Mouse (Mus musculus): ENCODE measurements around the gene Nlrp6. TPM values are rescaled to one million over a fixed set of nuclear protein-coding genes. Genes with fewer than 3 reads are reported as not detected.

The Nlrp6 gene
- total RNA-seq, 2 experiments from 2014 or later: not detected

DNA sequence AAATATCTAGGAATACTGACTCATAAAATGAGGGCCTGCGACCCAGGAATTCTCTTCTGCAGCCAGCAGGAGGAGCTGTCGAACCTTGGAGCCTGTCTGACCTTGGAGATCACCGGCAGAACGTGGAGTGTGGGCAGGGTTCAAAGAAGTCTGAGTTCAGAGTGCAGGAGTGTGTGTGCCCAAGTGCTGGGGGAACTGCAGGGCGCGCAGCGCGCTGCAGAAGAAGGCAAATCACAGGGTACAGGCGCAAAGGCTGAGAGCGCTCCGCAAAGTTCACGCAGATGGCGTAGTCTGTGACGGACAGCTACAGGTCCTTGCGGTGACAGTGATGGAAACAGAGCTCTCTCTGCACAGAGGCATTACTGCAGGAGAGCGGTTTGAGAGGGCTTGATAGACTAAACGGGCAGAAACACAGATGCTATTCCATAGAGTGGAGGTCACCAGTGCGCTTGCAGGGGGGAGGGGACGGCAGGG is 12.0 kb upstream of the Nlrp6 start:
- DNase-seq (ENCODE audit: low spot score): peak; percentile 50
- intact Hi-C loops (cut with DNase I): loop anchor here (1.0 to 5.0 kb wide), 3 partner anchors 100 to 269 kb away; no protein-coding TSS in a partner anchor

DNA sequence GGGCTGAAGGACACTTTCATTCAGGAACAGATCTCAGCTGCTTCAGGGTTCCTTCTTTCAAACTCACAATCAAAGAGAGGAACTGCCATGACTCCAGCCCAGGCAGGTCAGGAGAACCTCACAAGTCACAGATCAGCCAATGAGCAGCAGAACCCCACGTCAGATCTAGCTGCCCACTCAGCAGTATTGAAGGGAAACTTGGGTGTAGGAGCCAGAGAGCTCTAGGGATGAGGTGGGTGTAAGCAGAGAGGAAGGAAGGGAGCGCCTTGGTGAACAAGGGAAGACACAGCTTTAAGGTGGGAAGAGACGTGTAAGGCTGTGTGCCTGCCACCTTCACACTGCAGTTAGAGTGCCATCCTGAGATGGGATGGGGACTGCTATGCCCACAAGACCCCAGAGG is 8.4 kb upstream of the Nlrp6 start:
- intact Hi-C loops (cut with DNase I): no loop called here
- no peak for DNase-seq (ENCODE audit: low spot score)

GRCm38 (mm10) chr7:140912846-140913482 is 7.7 kb upstream of the Nlrp6 start:
- DNase-seq (ENCODE audit: low spot score): no peak
- intact Hi-C loops (cut with DNase I): no loop called here

DNA sequence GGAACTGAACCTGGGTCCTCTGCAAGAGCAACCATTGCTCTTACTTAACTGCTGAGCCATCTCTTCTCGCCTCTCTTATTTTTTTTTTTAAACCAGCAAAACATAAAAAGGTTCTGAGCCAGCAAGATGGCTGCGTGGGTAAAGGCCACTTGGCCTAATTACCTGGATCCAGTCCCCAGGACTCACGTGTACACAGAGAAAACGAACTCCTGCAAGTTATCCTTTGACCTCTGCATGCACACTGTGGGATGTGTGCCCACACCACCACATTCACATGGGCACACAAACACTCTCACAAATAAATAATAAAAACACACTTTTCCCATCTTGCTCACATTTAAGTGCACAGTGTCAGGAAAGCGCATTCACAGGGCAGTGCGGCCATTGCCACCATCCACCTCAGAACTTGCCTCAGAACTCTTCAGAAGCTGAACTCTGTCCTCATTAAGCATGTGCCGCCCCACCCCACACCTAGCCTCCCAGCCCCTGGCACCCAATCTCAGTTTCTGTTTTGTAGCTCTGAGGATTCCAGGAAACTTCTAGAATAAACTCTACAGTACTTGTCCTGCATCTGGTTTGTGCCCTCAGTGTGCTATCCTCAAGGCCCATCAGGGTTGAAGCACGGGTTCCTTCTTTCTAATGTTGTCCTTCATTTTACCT is 6.5 kb upstream of the Nlrp6 start:
- DNase-seq (ENCODE audit: low spot score): no peak
- intact Hi-C loops (cut with DNase I): no loop called here

DNA sequence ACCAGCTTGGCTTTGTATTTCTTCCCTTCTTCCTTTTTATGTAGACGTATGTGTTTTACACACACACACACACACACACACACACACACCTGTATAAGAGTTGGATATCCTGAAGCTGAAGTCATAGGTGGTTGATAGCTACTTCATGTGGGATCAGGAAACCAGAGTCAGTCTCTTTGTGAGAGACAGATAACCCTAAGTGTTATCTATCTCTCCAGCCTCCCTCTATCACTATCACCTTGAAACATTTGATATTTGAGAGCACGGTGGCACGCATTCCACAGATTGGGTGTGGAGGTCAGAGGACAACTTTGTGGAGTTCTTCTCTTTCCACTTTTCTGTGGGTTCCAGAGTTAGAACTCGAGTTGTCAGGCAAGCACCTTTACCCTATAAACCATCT is 791 bp upstream of the Nlrp6 start:
- DNase-seq (ENCODE audit: low spot score): no peak
- intact Hi-C loops (cut with DNase I): no loop called here

- intact Hi-C loops (cut with DNase I): no loop called here
- DNase-seq (ENCODE audit: low spot score): no peak
Observed at GRCm38 (mm10) chr7:140921225-140921975, 698 bp downstream of the Nlrp6 start.

GRCm38 (mm10) chr7:140922398-140923069 is 1.8 kb downstream of the Nlrp6 start:
- intact Hi-C loops (cut with DNase I): no loop called here
- DNase-seq (ENCODE audit: low spot score): no peak

GRCm38 (mm10) chr7:140923070-140923775 is 2.5 kb downstream of the Nlrp6 start:
- intact Hi-C loops (cut with DNase I): no loop called here
- DNase-seq (ENCODE audit: low spot score): no peak

DNA sequence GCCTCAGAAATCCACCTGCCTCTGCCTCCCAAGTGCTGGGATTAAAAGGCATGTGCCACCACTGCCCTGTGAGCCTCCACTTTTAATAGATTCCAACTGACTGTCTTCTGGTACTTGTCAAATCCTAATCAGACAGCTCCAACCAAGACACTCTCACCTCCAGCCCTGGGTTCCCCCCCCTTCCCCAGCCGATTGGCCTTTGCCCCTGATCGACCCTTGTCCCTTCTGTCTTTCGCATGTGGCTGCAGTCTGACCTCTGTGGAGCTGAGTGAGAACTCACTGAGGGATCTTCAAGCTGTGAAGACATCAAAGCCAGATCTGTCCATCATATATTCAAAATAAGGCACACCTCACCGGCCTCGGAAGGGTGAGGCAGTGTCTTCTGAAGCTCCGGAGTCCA is 6.5 kb downstream of the Nlrp6 start:
- DNase-seq (ENCODE audit: low spot score): no peak
- intact Hi-C loops (cut with DNase I): no loop called here

- DNase-seq (ENCODE audit: low spot score): no peak
- intact Hi-C loops (cut with DNase I): no loop called here
Observed at GRCm38 (mm10) chr7:140938436-140938835, 17.7 kb downstream of the Nlrp6 start.

GRCm38 (mm10) chr7:140938896-140939295 is 18.2 kb downstream of the Nlrp6 start:
- intact Hi-C loops (cut with DNase I): no loop called here
- no peak for DNase-seq (ENCODE audit: low spot score)

GRCm38 (mm10) chr7:140939669-140940171 is 19.0 kb downstream of the Nlrp6 start:
- intact Hi-C loops (cut with DNase I): no loop called here
- no peak for DNase-seq (ENCODE audit: low spot score)

DNA sequence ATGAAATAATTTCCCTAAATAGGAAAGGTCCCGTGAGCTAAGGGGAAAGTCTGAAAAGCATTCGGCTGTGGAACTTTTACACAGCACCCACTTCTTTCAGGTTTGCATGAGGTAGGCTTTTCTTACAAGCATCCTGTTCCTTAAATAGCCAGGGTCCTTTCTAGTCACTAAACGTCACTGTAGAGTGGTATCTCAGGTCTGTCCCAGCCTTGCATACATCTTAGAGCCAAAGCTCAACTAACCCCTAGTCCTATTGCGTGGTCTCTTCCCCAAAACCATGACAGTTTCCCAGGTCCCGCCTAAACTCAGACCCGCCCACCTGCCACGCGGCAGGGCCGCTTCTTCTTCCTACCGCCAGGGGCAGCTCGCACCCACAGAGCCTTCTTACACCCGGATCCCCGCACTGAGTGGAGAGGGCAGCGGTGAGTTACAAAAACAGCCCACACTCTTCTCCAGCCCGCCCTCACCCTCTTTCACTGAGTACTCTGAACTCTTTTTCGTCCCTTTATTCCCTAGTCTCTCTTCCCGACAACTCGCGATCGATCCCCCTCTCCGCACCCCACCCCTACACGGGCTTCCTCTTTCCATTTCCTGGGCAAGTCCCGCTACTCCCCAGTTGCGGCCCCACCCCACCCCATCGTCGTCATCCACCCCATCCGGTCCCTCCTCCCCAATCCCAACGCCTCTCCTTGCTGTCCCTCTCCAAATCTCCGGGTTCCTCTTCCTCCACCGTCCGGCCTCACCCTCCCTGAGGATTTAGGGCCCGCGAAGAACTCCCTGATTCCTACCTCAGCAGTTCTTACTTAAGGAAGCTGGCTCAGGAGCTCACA is 20.7 kb downstream of the Nlrp6 start, which contains the start of gene Pgghg:
TSS of gene Pgghg (plus strand) at position 170 of the 830 bp plus-strand sequence.
- intact Hi-C loops (cut with DNase I): no loop called here
- peak; percentile 88 for DNase-seq (ENCODE audit: low spot score)

- intact Hi-C loops (cut with DNase I): no loop called here
Observed at GRCm38 (mm10) chr7:140942341-140942740, 21.6 kb downstream of the Nlrp6 start.

DNA sequence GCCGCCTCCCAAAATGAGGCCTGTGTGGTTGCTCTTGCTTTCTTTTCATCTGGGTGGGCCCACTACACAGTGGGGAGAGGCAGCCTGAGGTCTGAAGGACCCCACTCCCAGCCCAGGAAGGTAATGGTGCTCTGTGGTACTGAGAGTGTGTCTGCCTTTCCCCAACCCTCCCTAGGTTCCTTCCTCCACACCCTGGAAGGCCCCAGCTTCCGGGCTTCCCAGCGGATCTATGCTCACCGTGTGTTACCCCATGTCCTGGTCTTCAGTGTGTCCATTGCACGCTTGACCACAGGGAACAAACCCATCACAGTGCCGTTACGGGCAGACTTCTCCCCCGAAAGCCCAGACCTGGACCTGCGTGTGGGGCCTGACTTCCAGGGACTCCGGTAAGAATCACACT is 22.1 kb downstream of the Nlrp6 start:
- intact Hi-C loops (cut with DNase I): no loop called here
- no peak for DNase-seq (ENCODE audit: low spot score)

More at GRCm38 (mm10) chr7:140942341-140942740, 21.6 kb downstream of the Nlrp6 start:
- DNase-seq (ENCODE audit: low spot score): no peak

DNA sequence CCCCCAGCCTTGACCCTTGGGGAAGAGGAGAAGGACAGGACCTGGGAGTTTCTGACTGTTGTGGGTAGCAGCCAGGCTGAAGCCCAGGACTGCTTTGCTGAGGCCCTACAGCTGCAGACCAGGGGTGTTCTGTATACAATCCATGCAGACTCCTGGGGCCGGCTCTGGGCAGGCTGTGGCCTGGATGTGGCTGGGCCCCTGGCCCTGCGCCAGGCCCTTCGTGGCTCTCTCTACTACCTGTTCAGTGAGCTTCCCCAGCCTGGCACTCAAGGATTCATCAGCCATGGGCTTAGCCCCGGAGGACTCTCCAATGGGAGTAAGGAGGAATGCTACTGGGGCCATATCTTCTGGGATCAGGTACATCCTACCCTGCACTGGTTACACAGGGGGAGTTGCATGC is 22.7 kb downstream of the Nlrp6 start:
- intact Hi-C loops (cut with DNase I): no loop called here

DNA sequence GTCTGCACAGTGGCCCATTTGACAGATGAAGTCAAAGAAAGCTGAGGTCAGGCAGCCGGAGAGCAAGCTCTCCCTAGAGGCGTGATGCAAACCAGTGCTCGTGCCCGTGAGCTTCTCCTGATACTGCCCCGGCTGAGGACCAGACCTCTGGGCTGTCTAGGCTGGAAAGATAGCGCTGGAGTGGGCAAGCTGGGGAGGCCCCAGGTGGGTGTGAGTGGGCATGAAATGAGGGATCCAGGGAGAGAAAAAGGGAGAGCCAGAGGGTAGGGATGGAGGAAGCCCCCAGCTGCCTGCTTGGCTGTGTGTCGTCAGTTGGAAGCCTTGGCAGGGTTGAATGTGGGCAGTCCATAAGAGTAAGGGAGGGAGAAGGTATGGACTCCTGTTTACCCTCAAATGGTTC is 23.5 kb downstream of the Nlrp6 start:
- intact Hi-C loops (cut with DNase I): no loop called here
- no peak for DNase-seq (ENCODE audit: low spot score)

More for the DNA sequence above, 22.7 kb downstream of the Nlrp6 start:
- no peak for DNase-seq (ENCODE audit: low spot score)

GRCm38 (mm10) chr7:140945247-140945646 is 24.5 kb downstream of the Nlrp6 start:
- no peak for DNase-seq (ENCODE audit: low spot score)
- intact Hi-C loops (cut with DNase I): no loop called here

DNA sequence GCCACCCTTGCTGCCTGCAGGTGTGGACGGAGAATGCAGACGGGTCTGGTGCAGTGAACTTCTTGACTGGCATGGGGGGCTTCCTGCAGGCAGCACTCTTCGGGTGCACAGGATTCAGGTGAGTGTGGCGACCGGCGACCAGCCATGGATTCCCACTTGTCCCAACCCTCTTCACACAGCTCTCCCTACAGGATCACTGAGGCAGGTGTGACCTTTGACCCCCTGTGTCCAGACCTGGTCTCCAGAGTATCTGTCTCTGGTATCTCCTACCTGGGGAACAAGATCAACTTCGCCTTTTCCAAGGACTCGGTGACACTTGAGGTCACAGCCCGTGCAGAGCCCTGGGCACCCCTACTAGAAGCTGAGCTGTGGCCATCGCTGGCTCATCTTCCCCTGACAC is 25.6 kb downstream of the Nlrp6 start:
- no peak for DNase-seq (ENCODE audit: low spot score)
- intact Hi-C loops (cut with DNase I): no loop called here

Measured in heart, postnatal 25 days (tissue).